Mouse (Mus musculus) testis, postnatal 10 days (tissue): Measurements from ENCODE around the gene Bbs10.

Source experiments
- DNase-seq: peaks from one replicate; pipeline ENCODE4 v3.0.0; 2021; ENCODE audit warnings: low spot score

Bbs10 gene

GRCm38 (mm10) chr10:111327957-111328356 lies 29.5 kb downstream of the Bbs10 start:
- DNase-seq = no peak

GRCm38 (mm10) chr10:111329326-111329725 lies 30.8 kb downstream of the Bbs10 start:
- DNase-seq = peak; percentile 75

- no peak for DNase-seq
Observed at GRCm38 (mm10) chr10:111334902-111335301, 36.4 kb downstream of the Bbs10 start.

GRCm38 (mm10) chr10:111335517-111336352 lies 37.3 kb downstream of the Bbs10 start:
- DNase-seq = no peak

- DNase-seq = no peak
Observed at GRCm38 (mm10) chr10:111336353-111336713, 37.9 kb downstream of the Bbs10 start.

- no peak for DNase-seq
Observed at GRCm38 (mm10) chr10:111339296-111339695, 40.8 kb downstream of the Bbs10 start.

- DNase-seq = no peak
Observed at GRCm38 (mm10) chr10:111341761-111342160, 43.3 kb downstream of the Bbs10 start.

- DNase-seq = no peak
Observed at GRCm38 (mm10) chr10:111343555-111343954, 45.1 kb downstream of the Bbs10 start.

- no peak for DNase-seq
Observed at GRCm38 (mm10) chr10:111348263-111348662, 49.8 kb downstream of the Bbs10 start.
